ENCODE assay signal across 20 mouse cellular contexts in the genomic region with DNA sequence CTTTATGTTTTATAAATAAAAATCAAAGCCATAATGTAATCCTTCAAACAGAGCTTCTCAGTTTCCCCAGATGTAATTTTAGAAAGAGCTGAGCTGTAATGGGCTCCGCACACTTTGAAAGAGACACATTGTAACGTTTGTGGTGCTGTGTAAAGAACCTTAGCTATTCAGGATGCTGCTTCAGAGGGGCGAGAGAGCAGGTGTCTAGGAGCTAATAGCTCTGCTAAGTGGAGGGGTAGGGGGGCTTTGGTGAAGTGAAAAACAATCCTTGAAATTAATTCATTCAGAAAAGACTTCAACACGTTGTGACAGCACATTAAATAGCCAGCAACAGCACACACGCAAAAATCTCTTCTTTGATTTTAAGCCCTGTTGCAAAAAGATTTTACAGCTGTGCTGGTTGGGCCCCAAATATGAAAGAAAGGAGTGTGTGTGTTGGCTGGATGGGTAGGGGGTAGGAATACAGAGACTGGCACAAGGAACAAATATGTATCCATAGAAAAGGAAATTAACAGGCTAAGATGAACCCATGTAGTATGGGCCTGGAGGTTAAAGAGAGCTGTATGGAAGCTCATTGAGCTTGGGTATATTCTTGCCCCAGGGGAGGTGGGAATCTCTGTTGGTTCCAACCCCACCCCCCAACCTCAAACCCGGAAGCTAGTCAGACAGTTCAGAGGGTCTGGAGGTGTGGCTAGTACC.
A peak's percentile ranks its signal among the peaks of the same experiment; 100 is the strongest.
DNase-seq lines count a peak whose midpoint lies in the region; ATAC-seq lines count a peak whose summit lies in the region.
"Had no signal": no experiment of that assay in that cellular context is flagged by ENCODE, and none has a peak within 500 bp of the region (broad histone marks: within the 10 kb centered on the region; RNA-seq: fewer than 3 reads in every experiment).

No protein-coding gene starts in this region.

- no peaks in the 10 kb centered on the region for H3K9me3 ChIP-seq in hindbrain, embryonic 11.5 days (ENCODE audit: control insufficient read depth, low read length)
- no peaks in the 10 kb centered on the region for H3K9me3 ChIP-seq in hindbrain, embryonic 10.5 days
- H3K9me3 ChIP-seq in forebrain, embryonic 14.5 days (replicated peaks; ENCODE audit: control insufficient read depth, low read length): no peaks in the 10 kb centered on the region
- H3K9me3 ChIP-seq in hindbrain, embryonic 15.5 days: no peaks in the 10 kb centered on the region
- H3K9me3 ChIP-seq in midbrain, embryonic 16.5 days (replicated peaks; ENCODE audit: control insufficient read depth, low read length, poor library complexity, severe bottlenecking): no peaks in the 10 kb centered on the region
- H3K9me3 ChIP-seq: embryonic facial prominence, embryonic 15.5 days; limb, embryonic 15.5 days; liver, embryonic 15.5 days had no signal

- H3K4me3 ChIP-seq in hindbrain, embryonic 11.5 days (ENCODE audit: low read depth, low read length): no peak overlapping the region
- no peak overlapping the region for H3K4me3 ChIP-seq in hindbrain, embryonic 10.5 days
- H3K4me3 ChIP-seq in forebrain, embryonic 14.5 days (ENCODE audit: low read depth, low read length): no peak overlapping the region
- H3K4me3 ChIP-seq in hindbrain, embryonic 15.5 days: no peak overlapping the region
- H3K4me3 ChIP-seq in midbrain, embryonic 16.5 days (ENCODE audit: low read depth, low read length): no peak overlapping the region
- H3K4me3 ChIP-seq: embryonic facial prominence, embryonic 15.5 days; gastrocnemius, adult 2 months; limb, embryonic 15.5 days; liver, embryonic 15.5 days had no signal

- no peaks in the 10 kb centered on the region for H3K36me3 ChIP-seq in hindbrain, embryonic 11.5 days (ENCODE audit: control insufficient read depth, insufficient read depth, low read length)
- H3K36me3 ChIP-seq in hindbrain, embryonic 10.5 days: no peaks in the 10 kb centered on the region
- H3K36me3 ChIP-seq in forebrain, embryonic 14.5 days (ENCODE audit: control insufficient read depth, insufficient read depth, low read length): no peaks in the 10 kb centered on the region
- H3K36me3 ChIP-seq in hindbrain, embryonic 15.5 days: no peaks in the 10 kb centered on the region
- H3K36me3 ChIP-seq in midbrain, embryonic 16.5 days (ENCODE audit: control insufficient read depth, insufficient read depth, low read length): no peaks in the 10 kb centered on the region
- H3K36me3 ChIP-seq: embryonic facial prominence, embryonic 15.5 days; limb, embryonic 15.5 days; liver, embryonic 15.5 days had no signal

- no peak overlapping the region for H3K27ac ChIP-seq in hindbrain, embryonic 11.5 days (ENCODE audit: low read depth, low read length)
- H3K27ac ChIP-seq in hindbrain, embryonic 10.5 days: no peak overlapping the region
- H3K27ac ChIP-seq in forebrain, embryonic 14.5 days (ENCODE audit: low read depth, low read length): peak overlapping the region; percentile 5; the same call in 1 of the 2 replicates
- H3K27ac ChIP-seq in hindbrain, embryonic 15.5 days (replicated peaks): 0 out of 2 replicates have a peak overlapping the region, but pooled peaks have one; percentile 32
- H3K27ac ChIP-seq in midbrain, embryonic 16.5 days (ENCODE audit: low read length): no peak overlapping the region
- H3K27ac ChIP-seq: embryonic facial prominence, embryonic 15.5 days; gastrocnemius, adult 2 months; limb, embryonic 15.5 days; liver, embryonic 15.5 days had no signal

- DNase-seq in hindbrain, embryonic 11.5 days (ENCODE audit: low spot score): no peak
- DNase-seq in hindbrain, embryonic 10.5 days (ENCODE audit: low spot score): no peak
- DNase-seq in forebrain, embryonic 14.5 days (ENCODE audit: low spot score): peak; percentile 51
- DNase-seq in layer of hippocampus, postnatal 14 days (ENCODE audit: low spot score in 2 of 2): no peak
- no peak for DNase-seq in gastrocnemius, postnatal 25 days
- DNase-seq: adrenal gland, postnatal 14 days; cerebellum, adult 11 months; gastrocnemius, adult 2 months; heart, adult 18-20 months; heart, postnatal 36 days; kidney, adult 11 months; thymus, postnatal 25 days had no signal

- 50% methylated on average over 6 of the region's 6 CpGs for WGBS in hindbrain, embryonic 11.5 days
- 64% methylated on average over 6 of the region's 6 CpGs for WGBS in hindbrain, embryonic 10.5 days
- 17% methylated on average over 6 of the region's 6 CpGs for WGBS in forebrain, embryonic 14.5 days
- 37% methylated on average over 6 of the region's 6 CpGs for WGBS in hindbrain, embryonic 15.5 days
- 24% methylated on average over 6 of the region's 6 CpGs for WGBS in midbrain, embryonic 16.5 days

- ATAC-seq in hindbrain, embryonic 11.5 days (ENCODE audit: low FRiP score): peak; percentile 53; the same call in 1 of the 2 replicates
- peak; percentile 81 for ATAC-seq in forebrain, embryonic 14.5 days
- no peak for ATAC-seq in hindbrain, embryonic 15.5 days (ENCODE audit: low FRiP score, low read depth)
- ATAC-seq in midbrain, embryonic 16.5 days: peak; percentile 80
- no peak for ATAC-seq in inflammation-experienced regulatory T-cells, adult 6 months
- ATAC-seq: lung, postnatal 0 days had no signal

- H3K4me1 ChIP-seq in hindbrain, embryonic 11.5 days (replicated peaks; ENCODE audit: control insufficient read depth, insufficient read depth, low read length): no peaks in the 10 kb centered on the region
- peaks cover 8% of the 10 kb centered on the region; the same call in 1 of the 2 replicates for H3K4me1 ChIP-seq in hindbrain, embryonic 10.5 days (replicated peaks)
- peaks cover 13% of the 10 kb centered on the region; the same call in 1 of the 2 replicates for H3K4me1 ChIP-seq in forebrain, embryonic 14.5 days (ENCODE audit: control insufficient read depth, insufficient read depth, low read length)
- H3K4me1 ChIP-seq in hindbrain, embryonic 15.5 days (replicated peaks): peaks cover 16% of the 10 kb centered on the region
- peaks cover 8% of the 10 kb centered on the region for H3K4me1 ChIP-seq in midbrain, embryonic 16.5 days (ENCODE audit: control insufficient read depth, insufficient read depth, low read length)
- H3K4me1 ChIP-seq: embryonic facial prominence, embryonic 15.5 days; limb, embryonic 15.5 days; liver, embryonic 15.5 days had no signal

- no peak overlapping the region for H3K9ac ChIP-seq in hindbrain, embryonic 11.5 days (ENCODE audit: low read depth, low read length)
- H3K9ac ChIP-seq in forebrain, embryonic 14.5 days (ENCODE audit: low read length): no peak overlapping the region
- no peak overlapping the region for H3K9ac ChIP-seq in hindbrain, embryonic 15.5 days
- no peak overlapping the region for H3K9ac ChIP-seq in midbrain, embryonic 16.5 days (ENCODE audit: low read depth, low read length)
- H3K9ac ChIP-seq: embryonic facial prominence, embryonic 15.5 days; limb, embryonic 15.5 days; liver, embryonic 15.5 days had no signal

- no peak overlapping the region for H3K4me2 ChIP-seq in hindbrain, embryonic 11.5 days (replicated peaks; ENCODE audit: low read depth, low read length)
- no peak overlapping the region for H3K4me2 ChIP-seq in forebrain, embryonic 14.5 days (ENCODE audit: low read length)
- H3K4me2 ChIP-seq in hindbrain, embryonic 15.5 days: no peak overlapping the region
- H3K4me2 ChIP-seq in midbrain, embryonic 16.5 days (ENCODE audit: low read length): no peak overlapping the region
- H3K4me2 ChIP-seq: embryonic facial prominence, embryonic 15.5 days; limb, embryonic 15.5 days; liver, embryonic 15.5 days had no signal

- H3K27me3 ChIP-seq in hindbrain, embryonic 11.5 days (ENCODE audit: control insufficient read depth, insufficient read depth, low read length): no peaks in the 10 kb centered on the region
- H3K27me3 ChIP-seq in hindbrain, embryonic 10.5 days (ENCODE audit: insufficient read depth, poor library complexity, severe bottlenecking): no peaks in the 10 kb centered on the region
- H3K27me3 ChIP-seq in forebrain, embryonic 14.5 days (replicated peaks; ENCODE audit: control insufficient read depth, insufficient read depth, low read length): no peaks in the 10 kb centered on the region
- H3K27me3 ChIP-seq in hindbrain, embryonic 15.5 days: no peaks in the 10 kb centered on the region
- H3K27me3 ChIP-seq in midbrain, embryonic 16.5 days (ENCODE audit: control insufficient read depth, insufficient read depth, low read depth, low read length): no peaks in the 10 kb centered on the region
- H3K27me3 ChIP-seq: CH12.LX; embryonic facial prominence, embryonic 15.5 days; limb, embryonic 15.5 days; liver, embryonic 15.5 days had no signal

Comparison
In these comparisons a context has a peak if more than half of its experiments do, and no peak if none do; other contexts are left out.
1. ATAC-seq: peak in hindbrain, embryonic 11.5 days (single experiment), forebrain, embryonic 14.5 days (single experiment) and midbrain, embryonic 16.5 days (single experiment); none in hindbrain, embryonic 15.5 days (single experiment) and inflammation-experienced regulatory T-cells, adult 6 months (single experiment).
2. H3K27ac ChIP-seq: peak in forebrain, embryonic 14.5 days (single experiment) and hindbrain, embryonic 15.5 days (single experiment); none in hindbrain, embryonic 11.5 days (single experiment), hindbrain, embryonic 10.5 days (single experiment) and midbrain, embryonic 16.5 days (single experiment).